Mouse (Mus musculus): ENCODE measurements around the gene Sec63.

Gene Sec63

GRCm38 (mm10) chr10:42760999-42761900, at the start of gene Sec63:
Gene Sec63, plus strand, starts transcription at chr10:42761496.
- peak; percentile 94 for DNase-seq (ENCODE audit: low spot score)

- no peak for DNase-seq (ENCODE audit: low spot score)
Observed at GRCm38 (mm10) chr10:42714676-42715075, 46.6 kb upstream of the Sec63 start.

DNA sequence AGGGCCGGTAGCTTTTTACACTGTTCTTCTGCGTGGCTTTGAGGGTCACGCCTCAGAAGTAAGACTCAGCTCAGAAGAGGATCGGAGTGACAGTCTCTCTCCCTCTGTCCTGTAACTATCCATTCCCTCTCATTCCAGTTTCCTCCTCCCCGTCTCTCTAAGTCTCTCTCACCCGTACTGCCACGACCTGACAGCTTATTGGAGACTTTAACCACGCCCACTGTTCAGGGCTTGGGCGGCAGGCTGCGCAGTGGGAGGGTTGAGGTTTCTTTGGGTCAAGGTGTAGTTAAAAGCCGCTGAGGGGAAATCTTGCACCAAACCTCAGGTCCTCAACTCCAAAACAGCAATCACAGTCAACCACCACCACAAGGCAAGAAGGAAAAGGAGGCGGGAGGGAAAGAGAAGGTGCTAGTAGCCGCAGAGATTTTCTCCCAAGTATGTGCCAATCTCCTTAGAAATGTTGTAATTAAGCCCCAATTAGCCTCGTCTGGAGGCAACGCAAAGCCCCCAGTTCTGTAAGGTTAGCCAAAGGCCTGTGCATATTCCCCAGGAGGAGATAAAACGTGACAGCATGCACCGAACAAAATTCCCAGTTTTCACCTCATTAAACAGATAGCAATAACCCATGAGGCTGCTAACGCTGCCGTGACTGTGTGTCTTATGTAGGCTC, 45.8 kb upstream of the Sec63 start:
- DNase-seq (ENCODE audit: low spot score) = no peak

- no peak for DNase-seq (ENCODE audit: low spot score)
Observed at GRCm38 (mm10) chr10:42722116-42722515, 39.2 kb upstream of the Sec63 start.

GRCm38 (mm10) chr10:42723275-42724232, 37.7 kb upstream of the Sec63 start:
- no peak for DNase-seq (ENCODE audit: low spot score)

GRCm38 (mm10) chr10:42729607-42730006, 31.7 kb upstream of the Sec63 start:
- DNase-seq (ENCODE audit: low spot score) = no peak

DNA sequence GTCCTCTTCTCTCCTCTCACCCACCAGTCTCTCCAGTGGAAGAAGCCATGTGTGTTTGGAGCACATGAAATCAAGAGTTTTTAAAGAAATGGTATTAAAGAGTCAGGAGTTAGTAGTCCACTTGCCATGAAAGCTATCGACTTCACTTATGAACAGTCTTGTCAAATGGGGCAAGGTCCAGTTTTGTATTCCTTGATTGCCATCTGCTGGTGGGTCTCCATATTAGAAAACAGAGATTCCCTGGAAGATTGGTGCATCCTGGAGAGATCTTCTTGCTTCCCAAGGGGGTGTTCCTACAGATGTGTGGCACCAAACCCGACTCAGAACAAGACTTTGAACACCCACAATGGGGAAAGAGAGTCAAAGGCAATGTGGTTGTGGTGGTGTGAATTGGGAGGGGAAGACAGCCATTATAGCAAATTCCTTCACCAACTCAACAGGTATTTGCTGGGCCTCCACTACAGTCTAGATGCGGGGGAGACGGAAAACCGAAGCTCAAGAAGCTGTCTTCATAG, 26.7 kb upstream of the Sec63 start:
- DNase-seq (ENCODE audit: low spot score) = peak; percentile 6

DNA sequence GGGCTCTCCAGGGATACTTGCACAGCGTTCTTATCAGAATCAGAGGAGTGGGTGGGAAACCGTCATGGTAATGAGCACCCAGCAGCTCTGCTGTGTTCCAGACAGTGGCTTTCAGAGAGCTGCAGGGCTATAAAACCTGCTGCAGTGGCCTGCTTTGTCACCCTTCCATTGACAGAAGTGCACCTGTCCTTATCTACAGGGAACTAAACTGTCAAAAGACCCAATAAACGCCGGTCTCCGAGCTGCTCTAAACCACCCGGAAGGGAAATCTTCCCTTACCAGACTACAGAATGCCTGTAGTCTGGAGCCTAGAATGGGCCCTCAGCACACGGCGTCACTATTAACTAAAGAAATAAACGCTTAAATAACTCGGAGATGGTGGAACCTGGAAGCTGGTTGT, 9.5 kb upstream of the Sec63 start:
- no peak for DNase-seq (ENCODE audit: low spot score)

DNA sequence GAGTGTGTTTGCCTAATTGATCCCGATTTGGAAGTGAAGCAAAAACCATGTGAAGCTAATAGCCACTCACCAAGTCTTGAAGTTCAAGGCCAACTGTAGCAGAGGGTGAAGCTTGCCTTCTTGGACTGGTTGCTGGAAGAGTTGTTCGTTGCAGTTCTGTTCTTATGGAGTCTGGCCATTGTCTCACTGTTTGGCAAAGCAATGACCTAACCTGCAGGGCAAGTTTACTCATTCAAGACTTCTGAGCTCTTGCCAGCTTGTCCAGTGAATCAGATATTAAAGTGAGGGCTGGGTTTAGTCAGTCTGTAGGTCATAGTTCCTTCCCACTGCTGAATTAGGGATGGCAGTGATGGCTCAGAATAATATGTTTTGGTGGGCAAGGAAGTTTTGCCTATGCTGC, 7.0 kb upstream of the Sec63 start:
- DNase-seq (ENCODE audit: low spot score) = no peak

DNA sequence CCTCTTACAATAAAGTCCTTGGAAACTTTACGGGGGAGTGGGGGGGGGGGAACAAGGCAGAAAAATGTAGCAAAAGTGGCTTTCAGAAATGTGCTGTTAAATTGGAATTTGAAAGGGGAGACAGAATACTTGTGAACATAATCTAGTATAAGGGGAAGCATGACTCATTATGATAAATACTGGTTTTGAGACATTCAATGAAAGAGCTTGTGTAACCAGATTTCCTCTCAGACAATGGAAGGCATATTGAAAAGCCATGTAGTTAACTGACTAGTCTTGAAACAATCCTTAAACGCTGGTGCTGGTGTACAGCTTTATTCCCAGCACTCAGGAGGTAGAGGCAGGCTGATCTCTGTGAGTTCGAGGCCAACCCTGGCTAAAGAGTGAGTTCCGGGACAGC, 1.6 kb upstream of the Sec63 start:
- DNase-seq (ENCODE audit: low spot score) = no peak

GRCm38 (mm10) chr10:42760329-42760728, 967 bp upstream of the Sec63 start:
- DNase-seq (ENCODE audit: low spot score) = no peak

DNA sequence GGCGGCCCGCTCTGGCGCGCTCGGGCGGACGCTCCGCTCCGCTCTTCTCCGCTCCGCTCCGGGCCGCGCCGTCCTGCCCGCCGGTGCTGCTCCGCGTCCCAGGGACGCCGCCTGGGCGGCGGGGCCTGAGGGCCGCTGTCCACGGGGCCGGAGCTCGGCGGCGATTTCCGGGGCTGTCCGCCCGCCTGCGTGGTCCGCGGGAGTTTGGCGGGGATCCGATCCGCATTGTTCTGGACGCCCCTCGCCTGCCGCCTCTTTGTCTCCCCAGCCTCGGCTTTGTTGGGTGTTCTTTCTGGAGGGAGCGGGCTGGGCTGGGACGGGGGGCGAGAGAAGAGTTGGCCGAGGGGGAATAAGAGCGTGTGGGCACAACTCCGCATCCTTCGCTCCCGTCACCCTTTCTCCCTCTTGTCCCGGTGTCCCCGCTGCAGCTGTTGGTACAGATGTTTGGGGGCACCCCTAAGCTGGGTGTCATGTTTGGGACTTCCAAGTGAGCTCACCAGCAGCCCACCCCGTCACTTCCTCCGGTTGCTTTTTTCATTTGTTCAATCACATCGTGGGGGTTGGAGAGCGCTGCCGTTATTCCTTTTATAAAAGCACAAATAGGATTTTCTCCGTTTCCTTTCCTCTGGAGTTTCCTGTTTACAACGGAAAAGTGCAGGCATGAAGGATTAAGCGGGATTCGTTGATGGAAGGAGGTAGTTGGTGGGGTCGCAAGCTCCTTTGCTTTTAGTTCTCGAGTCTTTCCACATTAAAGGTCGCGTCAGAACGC, 789 bp downstream of the Sec63 start:
- peak; percentile 78 for DNase-seq (ENCODE audit: low spot score)

DNA sequence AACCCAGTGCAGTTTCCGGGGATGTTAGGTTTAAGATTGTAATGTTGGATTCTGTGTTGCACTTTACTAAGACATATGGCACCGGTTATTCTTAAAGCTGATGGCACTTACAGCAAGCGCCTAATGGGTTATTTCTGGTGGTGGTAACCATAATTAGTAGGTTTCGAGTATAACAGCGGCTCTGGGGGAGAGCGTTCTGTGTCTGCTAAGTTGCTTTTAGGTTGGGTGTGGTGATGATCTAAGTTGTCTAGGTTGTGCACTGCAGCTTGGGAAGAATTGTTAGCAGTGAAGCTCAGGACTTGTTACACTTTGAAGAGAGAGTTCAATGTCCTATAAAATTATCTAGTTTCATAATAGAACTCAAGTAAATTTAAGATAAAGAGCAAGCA, 1.4 kb downstream of the Sec63 start:
- no peak for DNase-seq (ENCODE audit: low spot score)

- DNase-seq (ENCODE audit: low spot score) = no peak
Observed at GRCm38 (mm10) chr10:42763246-42763645, 1.9 kb downstream of the Sec63 start.

- no peak for DNase-seq (ENCODE audit: low spot score)
Observed at GRCm38 (mm10) chr10:42765344-42765743, 4.0 kb downstream of the Sec63 start.

- no peak for DNase-seq (ENCODE audit: low spot score)
Observed at GRCm38 (mm10) chr10:42775450-42775849, 14.2 kb downstream of the Sec63 start.

GRCm38 (mm10) chr10:42780753-42781152, 19.5 kb downstream of the Sec63 start:
- DNase-seq (ENCODE audit: low spot score) = no peak

DNA sequence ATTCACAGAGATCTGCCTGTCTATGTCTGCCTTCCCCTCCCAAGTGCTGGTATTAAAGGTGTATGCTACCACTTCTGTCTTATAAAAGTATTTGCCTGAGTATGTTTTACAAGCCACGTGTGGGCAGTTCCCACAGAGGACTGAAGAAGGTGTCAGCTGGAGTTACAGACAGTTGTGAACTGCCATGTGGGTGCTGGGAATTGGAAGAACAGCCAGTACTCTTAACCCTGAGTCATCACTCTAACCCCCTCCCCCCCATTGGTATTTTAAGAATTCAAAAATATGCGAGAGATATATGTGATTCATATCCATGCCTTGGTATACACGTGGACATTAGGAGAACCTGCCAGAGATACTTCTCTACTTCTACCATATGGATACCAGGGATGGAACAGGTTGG, 20.4 kb downstream of the Sec63 start:
- no peak for DNase-seq (ENCODE audit: low spot score)

GRCm38 (mm10) chr10:42800922-42801321, 39.6 kb downstream of the Sec63 start:
- DNase-seq (ENCODE audit: low spot score) = no peak

- no peak for DNase-seq (ENCODE audit: low spot score)
Observed at GRCm38 (mm10) chr10:42825923-42826322, 64.6 kb downstream of the Sec63 start.

GRCm38 (mm10) chr10:42827155-42827554, 65.9 kb downstream of the Sec63 start:
- DNase-seq (ENCODE audit: low spot score) = no peak
